Mouse (Mus musculus) ES-Bruce4 (cell line): ENCODE measurements at regions not wholly inside any gene's neighbourhood (a gene's known extent, or its start where the extent isn't known, plus 50 kb on each side); places are given as distances from the start of the nearest gene placed in this dataset.

Source experiments
- CTCF ChIP-seq: IDR thresholded peaks from one replicate; pipeline ENCODE4 v1.8.1; 2011; ENCODE audit warnings: low read depth, low read length
- POLR2A ChIP-seq: IDR thresholded peaks from one replicate; pipeline ENCODE4 v1.8.1; 2011; ENCODE audit warnings: low read length; ENCODE audit not compliant: insufficient read depth

DNA sequence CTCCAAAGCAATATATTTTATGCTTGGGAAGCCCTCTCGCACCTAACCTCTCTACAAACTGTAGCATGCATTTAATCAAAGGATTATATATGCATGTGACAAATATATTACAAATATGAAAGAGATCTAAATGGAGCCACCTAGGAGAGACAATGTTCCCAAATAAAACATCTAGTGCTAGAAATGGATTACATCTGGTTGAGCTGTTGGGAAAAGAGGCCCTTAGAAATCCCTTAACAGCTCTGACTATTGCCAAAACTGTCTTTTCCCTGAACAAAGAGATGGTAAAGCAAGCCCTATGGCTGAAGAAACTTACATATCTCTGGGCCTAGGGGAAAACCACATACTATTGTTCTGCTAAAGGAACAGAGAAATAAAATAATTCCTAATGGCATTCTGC is 369.8 kb upstream of the Map3k7 start:
- TF ChIP-seq CTCF (no peak), POLR2A (no peak)
